Mouse (Mus musculus): ENCODE results near the gene Pax5.
"Not testable (repeated sequence)": the region's sequence is repeated elsewhere in the genome, so short reads cannot be mapped to it uniquely, and the experiment has no call there.

Gene Pax5

DNA sequence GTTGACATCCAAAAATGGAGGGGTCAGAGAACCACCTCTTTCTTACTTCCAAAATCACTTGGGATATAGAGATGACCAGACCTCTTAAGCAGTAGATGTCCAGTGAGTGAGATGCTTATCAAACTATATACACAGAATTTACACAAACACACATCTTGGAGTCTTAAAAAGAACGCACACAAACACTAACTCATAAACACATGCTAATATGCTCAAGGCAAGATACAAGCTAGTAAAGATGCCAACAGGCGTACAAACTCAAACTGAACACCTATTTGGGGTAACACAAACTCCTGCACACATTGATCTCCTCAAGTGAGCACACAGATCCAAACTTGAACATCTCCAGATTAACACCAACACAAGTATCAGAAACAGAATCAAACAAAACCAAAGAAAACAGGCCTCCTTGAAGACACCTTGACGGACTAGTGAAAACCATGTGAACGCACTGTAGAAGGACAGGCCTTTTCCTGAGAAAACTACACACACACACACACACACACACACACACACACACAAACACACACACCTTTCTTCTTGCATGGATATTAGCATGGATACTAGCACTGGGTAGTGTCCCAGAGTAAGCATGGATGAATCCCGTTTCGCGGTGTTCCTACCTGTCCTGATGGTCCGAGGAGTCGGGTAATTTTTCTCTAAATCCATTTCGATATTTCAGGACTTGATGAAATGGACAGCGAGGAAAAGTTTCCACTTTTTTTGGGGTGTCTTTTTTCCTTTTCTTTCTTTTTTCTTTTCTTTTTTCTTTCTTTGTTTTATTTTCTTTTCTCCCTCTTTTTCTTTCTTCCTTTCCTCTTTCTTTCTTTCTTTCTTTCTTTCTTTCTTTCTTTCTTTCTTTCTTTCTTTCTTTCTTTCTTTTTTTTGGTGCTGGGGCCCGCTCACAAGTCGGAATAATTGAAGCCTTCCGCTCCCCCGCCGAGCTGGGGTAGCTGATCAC is at the start of gene Pax5:
Pax5 (minus strand) TSS at position 748 of the 961 bp plus-strand sequence.
- no peak for DNase-seq (ENCODE audit: low read depth, low spot score)

DNA sequence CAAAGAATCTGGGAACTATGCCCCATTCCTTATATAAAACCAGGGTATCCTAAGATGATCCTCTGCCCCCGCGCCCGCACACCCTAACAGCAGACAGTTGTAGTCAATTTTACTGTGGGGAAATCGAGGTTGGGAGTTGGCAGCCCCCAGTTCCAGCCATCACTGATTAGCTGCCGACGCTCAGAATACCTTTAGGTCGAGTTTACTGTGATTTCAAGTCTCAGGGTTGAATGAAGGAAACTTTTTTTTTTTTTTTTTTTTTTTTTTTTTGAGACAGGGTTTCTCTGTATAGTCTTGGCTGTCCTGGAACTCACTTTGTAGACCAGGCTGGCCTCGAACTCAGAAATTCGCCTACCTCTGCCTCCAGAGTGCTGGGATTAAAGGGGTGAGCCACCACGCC is 46.8 kb upstream of the Pax5 start:
- DNase-seq (ENCODE audit: low read depth, low spot score) = not testable (repeated sequence)

DNA sequence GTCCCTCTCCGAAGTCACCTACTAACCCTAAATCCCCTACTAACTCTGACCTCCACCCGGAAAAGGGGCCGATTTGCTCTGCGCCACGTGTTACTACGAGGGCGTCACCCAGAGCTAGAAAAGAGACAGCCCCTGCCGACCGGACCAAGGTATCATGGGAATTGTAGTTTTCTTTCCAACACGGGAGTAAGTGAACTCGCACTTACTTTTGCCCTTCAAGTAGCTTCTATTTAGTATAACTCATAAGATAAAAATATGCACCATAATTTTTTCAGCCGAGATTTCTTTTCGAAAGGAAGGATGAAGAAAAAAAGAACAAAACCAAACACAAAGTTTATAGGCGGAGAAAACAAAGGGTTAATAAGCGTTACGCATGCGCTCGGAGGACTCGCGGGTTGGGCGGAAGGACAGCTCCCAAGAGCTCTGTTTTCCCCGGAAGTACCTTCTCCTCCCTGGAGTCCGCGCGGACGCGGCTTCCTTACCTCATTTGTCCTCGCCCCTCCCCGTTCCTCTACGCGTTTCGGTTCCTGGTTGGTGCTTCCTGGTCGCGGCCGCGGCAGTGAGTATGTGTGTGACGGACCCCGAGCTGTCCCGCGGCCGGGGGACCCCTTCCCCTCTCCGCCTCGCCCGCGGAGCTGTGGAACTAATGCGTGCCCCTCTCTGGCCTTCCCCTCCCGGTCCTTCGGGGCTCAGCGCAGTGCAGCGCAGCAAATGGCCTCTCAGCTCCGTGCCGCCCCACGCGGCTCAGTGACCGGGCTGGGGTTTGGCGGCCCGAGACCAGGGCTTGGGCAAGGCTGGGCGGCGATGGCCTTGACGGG is 46.1 kb upstream of the Pax5 start:
- DNase-seq (ENCODE audit: low read depth, low spot score) = peak; percentile 88

DNA sequence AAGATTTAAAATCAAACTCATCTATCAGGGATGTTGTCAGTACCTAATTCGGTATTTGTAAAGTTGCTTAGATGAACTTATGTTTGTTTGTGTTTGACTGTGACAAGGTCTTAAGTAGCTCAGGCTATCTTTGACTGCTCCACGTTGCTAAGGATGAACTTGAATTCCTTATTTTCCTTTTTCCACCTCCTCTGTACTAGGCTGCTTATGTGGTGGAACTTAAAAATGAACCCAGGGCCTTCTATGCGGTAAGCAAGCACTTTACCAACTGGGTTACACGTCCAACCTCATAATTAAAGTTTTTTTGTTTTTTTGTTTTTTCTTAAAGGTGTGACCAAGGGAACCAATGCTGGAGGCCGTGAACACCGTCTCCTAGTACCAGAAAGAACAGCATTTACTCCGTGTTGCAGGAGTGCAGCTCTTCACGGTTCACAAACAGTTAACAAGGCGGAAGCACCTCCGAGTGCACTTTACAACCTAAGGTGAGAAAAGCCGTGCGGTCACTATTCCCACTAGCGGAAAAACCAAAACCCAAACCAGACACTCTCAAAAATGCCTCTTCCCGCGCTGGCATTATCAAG is 45.4 kb upstream of the Pax5 start, which contains the start of gene Zcchc7:
Zcchc7 (plus strand) TSS at position 325 of the 581 bp plus-strand sequence.
- DNase-seq (ENCODE audit: low read depth, low spot score) = no peak

DNA sequence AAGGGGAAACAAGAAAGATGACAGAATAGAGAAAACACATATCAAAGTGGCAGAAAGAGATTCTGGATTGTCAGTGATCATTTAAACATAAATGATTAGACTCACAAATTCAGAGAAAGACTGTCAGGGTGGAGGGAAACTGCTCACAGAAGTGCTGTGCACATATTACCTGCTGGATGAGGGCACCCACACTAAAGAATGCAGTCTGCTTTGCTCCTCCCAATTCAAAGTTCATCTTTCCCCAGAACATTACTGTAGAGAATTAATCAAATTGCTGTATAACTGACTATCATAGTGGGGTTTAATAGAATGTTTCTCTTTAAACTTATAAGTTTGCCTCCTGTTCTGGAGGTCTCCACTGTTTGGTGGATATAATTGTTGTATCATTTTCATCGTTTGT is 30.2 kb upstream of the Pax5 start:
- DNase-seq (ENCODE audit: low read depth, low spot score) = no peak

DNA sequence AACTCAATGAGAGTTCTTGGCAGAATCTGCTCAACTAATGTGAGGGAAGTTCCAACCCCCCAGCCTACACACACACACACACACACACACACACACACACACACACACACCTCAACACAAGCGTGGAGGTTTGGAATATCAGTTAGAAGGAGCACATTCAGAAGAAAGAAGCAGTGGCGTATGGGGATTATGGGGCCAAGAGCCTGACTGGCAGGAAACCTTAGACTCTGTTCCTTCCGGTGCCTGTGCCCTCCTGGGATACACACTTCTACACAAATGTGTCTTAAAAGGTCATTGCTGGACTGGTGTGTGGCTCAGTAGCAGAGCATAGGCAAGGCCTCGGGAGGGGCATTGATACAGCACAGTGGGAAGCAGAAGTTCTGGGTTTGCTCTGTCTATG is 10.9 kb upstream of the Pax5 start:
- no peak for DNase-seq (ENCODE audit: low read depth, low spot score)

DNA sequence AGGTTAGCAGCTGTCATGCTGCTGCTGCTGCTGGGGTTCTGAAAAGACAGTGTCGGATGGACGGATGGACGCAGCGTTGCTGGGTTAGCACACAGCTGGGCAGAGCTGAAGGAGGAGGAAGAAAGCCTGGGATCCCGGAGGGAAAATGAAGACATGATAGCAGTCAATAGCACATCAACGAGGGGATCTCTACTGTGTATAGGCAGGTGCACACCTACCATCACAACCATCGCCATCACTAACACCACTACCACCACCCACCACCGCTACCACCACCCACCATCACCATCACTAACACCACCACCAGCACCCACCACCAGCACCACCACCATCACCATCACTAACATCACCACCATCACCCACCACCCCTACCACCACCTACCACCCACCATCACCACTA is 9.8 kb upstream of the Pax5 start:
- no peak for DNase-seq (ENCODE audit: low read depth, low spot score)

DNA sequence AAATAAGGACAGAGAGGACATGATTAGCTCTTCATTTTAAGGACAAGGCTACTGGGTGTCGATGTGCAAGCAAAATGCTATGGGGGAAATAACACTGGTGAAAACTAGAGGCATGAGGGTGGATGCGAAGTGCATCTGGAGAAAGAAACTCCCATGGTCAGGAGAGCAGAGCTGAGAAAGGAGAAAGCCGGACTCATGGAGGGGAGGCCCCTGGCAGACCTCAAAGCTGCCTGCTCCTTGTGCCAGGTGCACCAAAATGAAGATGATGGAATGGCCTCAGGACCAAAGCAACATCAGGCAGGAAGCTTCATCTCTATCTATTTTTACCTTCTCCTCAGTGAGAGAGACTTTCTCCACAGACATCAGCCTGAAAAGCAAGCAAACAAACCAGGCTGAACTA is 7.4 kb upstream of the Pax5 start:
- no peak for DNase-seq (ENCODE audit: low read depth, low spot score)

DNA sequence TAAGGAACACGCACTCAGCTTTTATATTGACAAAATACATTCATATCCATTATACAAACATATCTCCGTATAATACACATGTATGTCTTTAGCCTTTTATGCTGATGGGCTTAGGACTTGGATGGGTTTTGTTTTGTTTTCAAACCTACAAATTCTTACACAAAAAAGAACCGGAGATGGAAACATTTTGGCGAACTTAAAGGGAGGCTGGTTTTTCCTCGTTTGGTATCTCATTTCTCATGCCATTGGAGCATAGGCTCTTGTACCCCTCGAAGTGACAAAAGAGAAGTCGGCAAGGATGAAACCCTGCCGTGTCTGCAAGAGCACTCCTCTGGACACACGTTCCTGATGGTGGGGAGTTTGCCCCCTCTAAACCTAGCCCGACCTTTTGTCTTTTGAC is 6.1 kb upstream of the Pax5 start:
- no peak for DNase-seq (ENCODE audit: low read depth, low spot score)

DNA sequence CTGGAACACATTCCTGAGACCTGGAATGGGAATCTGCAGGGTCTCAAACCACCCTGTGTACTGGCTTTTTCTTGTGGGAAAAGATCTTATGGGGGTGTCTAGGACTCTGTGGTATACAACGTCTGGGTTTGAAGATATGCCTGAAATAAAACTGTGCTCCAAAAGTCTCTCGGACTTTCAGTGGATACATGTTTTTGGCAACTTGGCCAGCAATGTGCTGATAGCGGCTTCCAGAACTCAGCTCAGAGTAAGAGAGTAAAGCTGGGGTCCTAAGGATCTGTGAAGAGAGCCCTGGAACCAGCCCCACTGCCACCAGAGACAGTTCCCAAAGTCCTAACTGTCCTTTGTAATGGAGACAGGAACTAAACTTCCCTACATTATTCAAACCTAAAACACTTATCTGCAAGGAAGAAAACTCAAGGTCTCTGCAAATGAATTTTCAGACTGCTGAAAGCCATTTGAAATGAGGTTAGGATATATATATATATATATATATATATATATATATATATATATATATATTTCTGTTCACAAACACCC is 5.4 kb upstream of the Pax5 start:
- no peak for DNase-seq (ENCODE audit: low read depth, low spot score)

DNA sequence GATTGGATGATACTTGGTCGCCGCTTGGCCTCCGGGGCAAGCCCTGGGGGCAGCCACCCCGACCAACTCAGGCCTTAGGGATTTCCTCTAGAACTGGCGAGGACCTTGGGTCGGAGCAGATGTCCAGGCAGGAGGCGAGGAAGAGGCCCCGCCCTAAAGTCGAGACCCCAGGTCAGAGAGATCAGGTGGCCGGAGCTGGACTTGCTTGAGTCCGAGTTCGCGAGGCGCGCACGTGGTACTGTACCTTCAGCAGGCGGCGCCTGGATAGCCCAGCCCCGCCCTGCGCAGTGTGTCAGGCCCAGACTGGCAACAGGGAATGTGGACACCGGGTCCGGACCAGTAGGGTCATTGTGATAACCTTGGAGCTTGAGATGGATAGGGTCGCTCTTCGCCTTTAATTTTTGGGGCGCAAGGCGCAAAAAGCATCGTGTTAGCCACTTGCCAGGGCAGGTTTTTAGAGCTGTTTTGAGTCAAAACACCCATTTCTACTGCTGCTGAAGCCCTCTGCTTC is 3.9 kb upstream of the Pax5 start:
- DNase-seq (ENCODE audit: low read depth, low spot score) = no peak

DNA sequence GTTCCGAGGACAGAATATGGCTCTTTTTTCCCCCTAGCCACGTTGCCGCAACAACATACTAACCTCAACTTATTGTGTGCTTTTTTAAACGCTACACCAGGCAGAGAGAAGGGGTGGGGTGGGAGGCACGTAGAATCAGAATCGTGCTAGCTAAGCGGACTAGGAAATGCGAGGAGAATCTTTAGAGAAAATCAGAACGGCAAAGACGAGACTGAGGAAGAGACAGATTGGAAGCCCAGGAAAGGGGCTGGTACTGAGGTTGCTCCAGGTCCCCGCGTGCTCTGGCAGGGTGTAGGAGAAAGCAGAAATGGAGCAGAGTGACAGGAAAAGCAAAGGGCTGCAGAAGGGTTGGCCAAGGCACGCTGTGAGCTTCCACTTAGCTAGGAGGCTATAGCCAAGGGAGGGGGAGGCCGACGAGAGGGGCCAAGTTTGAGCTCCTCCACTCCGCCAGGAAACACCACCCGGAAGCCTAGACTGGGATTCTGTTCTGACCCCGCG is 3.3 kb upstream of the Pax5 start:
- DNase-seq (ENCODE audit: low read depth, low spot score) = no peak

DNA sequence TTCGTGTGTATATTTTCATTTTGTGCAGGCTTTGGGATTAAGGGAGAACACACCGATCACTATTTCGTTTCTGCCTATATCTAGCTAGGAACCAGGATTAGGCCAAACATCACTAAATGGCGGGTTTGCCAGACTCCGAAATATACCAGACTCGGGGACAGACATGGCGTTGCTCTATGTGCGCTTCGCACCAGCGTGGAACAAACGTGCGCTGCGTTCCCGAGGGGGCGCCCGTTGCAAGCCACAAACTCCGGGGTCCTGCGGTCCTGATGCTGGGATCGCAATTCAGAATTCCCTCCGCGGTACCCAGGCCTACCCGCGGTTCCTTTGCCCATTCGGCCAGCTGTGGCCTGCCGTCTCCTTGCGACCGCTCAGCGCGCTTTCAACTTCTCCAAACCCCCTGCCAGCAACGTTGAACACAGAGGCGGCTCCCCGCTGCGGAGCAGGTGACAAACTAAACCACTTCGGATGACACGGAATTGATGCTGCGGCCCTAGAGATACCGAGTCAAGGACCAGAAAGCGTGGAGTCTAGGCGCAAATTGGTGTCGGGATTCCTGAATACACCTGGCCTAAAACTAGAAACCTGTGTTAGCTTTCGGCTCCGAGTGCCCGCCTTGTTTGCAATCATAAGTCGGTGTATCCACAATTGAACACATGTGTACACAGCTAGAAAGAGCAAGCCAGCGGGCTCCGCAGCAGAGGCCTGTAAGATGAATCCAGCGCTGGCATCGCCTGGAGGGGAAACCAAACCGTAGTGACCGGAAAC is 2.7 kb upstream of the Pax5 start:
- DNase-seq (ENCODE audit: low read depth, low spot score) = no peak

DNA sequence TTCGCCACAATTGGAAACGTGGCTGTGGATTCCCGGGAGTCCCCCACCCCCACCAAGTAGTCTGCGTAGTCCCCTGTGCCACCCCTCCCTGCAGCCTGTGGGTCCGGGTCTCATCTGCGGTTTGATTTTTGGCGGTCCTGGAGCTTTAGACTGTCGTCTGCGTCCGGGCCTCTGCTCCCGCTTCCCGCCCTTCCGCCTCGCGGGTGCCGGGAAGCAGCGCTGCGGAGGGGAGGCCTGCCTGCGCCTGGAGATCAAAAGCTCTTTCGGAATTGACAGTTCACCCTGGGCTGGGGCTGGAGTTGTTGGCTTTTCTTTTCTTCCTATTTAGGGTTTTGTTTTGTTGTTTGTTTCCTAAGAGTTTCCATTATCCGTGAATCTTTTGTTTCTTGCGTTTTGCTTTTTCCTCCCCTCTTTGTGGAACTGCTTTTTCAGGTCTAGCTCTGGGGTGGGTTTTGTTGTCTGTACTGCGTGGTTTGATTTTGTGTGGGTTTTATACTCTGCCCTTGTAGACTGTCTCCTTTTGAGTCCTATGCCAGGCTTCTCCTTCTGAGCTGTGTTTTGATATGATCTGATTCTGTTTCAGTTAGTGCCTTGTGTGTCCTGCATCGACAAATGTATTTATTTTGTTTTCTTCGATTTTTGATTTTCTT is 1.9 kb upstream of the Pax5 start:
- DNase-seq (ENCODE audit: low read depth, low spot score) = no peak

DNA sequence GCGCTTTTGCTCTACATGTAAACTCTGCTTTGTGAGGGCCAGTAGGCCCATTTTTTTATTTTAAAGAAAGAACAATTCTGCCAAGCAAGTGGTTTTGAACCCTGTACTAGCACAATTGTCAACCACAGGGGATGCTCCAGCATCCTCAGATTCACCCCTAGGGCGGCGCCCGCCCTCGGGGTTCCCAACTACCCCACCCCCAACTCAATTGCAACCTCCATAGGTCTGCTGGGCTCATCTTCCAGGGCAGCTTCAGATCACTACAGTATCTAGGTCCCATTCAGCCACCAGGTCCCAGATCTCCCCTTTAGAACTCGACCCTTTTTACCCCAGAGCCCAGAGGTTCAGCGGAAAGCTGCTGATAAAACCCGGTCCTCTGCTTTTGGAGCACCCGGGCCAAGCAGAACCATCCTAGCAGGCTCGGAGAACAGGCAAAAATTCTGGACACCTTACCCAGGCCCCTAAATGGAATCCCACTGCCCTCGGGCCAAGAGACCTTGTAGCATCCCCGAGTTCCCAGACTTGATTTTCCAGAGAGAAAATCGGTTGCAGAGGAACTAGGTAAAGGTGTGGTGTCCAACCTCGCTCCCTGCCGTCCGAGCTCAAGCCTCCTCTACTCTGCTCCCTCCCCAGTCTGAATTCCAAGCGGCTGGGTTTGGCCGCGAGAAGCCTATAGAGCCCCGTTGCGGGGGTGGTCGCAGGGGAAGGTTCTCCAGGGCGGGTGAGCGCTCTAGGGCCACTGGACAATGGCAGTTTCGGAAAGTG is 1.0 kb upstream of the Pax5 start:
- no peak for DNase-seq (ENCODE audit: low read depth, low spot score)

DNA sequence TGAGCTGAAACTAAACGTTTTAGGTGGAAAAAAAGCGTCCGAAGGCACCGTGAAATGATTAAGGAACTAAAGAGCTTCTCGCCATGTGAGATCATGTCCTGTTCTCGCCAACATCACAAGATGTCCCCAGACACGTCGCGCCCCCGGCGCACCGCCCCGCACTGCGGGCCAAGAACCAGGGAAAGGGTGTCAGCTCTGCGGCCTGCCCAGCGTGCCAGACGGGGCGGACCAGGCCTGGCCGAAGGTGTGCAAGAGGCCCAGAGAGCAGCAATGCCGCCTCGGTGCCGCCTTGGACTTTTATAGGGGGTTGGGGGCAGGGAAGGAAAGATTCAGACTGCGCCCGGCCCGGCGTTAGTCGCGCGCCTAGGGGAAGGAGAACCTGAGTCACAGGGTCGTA is 412 bp upstream of the Pax5 start:
- DNase-seq (ENCODE audit: low read depth, low spot score) = no peak

DNA sequence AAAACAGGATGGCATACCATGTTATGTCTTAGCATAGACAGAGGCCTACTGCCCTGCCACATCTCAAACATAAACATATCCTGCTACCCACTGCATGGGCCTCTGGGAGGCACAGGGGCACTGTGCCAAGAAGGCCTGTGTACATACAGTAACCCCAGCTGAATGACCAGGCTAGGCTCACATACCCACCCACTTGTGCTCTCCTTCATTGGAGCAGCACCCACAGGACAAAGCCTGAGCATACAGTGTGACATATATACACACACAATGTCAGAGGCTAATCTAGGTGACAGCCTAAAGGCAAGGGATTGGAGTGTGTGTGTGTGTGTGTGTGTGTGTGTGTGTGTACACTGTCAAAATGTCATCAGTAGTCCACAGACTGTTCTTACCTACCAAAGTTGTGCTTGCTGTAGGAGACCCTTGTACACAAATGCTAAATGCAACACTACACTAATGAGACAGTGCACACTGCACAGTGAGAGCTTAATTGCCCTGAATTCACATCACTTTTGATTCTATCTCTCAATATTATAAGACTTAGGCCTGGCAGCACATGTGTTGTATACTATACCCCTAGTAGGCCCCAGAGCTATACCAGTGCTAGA is 1.1 kb downstream of the Pax5 start:
- DNase-seq (ENCODE audit: low read depth, low spot score) = no peak

DNA sequence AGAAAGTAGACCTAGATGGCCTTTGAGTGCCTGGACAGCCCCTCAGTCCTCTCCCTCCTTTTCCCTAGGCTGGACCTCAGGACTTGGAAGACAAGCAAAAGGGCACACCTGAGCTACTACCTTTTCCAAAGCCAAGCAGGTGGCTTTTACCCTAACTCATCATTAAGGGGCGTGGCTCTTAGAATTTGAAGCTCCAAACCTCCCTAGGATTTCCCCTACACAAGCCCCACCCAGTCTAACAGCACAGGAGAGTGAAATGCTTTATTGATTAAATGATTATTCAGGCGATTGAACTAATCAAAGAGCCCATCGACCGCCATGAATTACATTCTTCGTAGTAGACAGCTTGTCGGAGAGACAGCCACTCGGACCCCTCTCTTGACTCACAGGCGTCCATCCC is 2.0 kb downstream of the Pax5 start:
- no peak for DNase-seq (ENCODE audit: low read depth, low spot score)

DNA sequence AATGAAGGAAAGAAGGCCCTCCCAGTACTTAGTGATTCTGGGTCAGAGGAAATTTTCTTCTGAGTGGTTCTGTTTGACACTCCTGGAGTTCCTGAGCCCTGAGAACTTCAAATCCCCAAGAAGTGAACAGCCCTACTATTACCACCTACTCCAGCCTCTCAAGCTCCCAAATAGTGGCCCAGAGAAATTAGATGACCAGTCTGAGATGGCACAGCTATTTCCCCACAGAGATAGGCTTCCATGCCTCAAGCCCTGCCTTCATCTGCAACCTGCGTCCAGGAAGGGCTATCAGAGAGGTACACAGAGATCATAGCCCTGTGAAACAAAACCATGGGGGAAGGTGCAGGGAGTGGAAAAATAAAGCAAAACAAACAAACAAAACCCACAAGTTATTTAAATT is 3.4 kb downstream of the Pax5 start:
- DNase-seq (ENCODE audit: low read depth, low spot score) = no peak

All from WW6 (cell line).